Comparison of ENCODE assay signal across 11 mouse cellular contexts in the genomic region with DNA sequence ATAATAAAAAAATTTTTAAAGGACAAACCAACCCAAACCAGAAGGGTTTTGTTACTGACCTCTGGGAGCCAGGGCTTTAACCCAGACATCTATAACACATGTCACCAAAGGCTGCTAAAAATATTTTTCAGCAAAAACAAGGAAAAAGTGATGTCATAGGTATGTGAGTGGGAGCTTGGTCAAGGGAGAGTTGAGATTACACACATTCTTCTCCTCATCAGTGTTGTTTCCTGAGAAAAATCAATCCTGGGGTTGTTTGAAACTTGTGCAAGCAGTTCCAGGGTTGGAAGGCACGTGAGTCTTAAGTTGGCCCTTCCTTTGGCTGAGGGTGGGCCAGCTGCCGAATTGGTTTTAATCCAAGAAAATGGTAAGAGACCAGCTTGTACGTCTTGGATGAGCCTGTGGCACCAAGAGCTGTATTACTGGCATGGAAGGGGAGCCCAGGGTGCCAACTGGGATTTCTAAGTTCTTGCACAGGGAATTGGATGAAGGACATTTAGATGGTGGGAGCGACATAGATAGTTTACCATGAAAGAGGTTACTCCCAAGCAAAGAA. TPM values are rescaled to one million over a fixed set of nuclear protein-coding genes. Genes with fewer than 3 reads are reported as not detected.
DNase-seq lines count a peak whose midpoint lies in the region; ATAC-seq and TF ChIP-seq lines count a peak whose summit lies in the region.
"Had no signal": no experiment of that assay in that cellular context is flagged by ENCODE, and none has a peak within 500 bp of the region (broad histone marks: within the 10 kb centered on the region; RNA-seq: fewer than 3 reads in every experiment).

No protein-coding gene starts in this region.

- H3K4me3 ChIP-seq in forebrain, postnatal 0 days (ENCODE audit: low read depth, low read length), result no peak overlapping the region
- H3K4me3 ChIP-seq in forebrain, embryonic 13.5 days, result no peak overlapping the region
- no peak overlapping the region for H3K4me3 ChIP-seq in liver, embryonic 13.5 days (replicated peaks)
- H3K4me3 ChIP-seq: hindbrain, embryonic 10.5 days; limb, embryonic 12.5 days had no signal

- no peak for TF ChIP-seq CTCF in forebrain, postnatal 0 days (IDR thresholded peaks at IDR 0.05; ENCODE audit: low read depth)

- no peaks in the 10 kb centered on the region for H3K9me3 ChIP-seq in forebrain, postnatal 0 days (ENCODE audit: low read length)
- H3K9me3 ChIP-seq in forebrain, embryonic 13.5 days (replicated peaks), result no peaks in the 10 kb centered on the region
- no peaks in the 10 kb centered on the region for H3K9me3 ChIP-seq in liver, embryonic 13.5 days (replicated peaks)
- H3K9me3 ChIP-seq: hindbrain, embryonic 10.5 days; limb, embryonic 12.5 days had no signal

- H3K4me2 ChIP-seq in forebrain, postnatal 0 days (ENCODE audit: low read depth), result no peak overlapping the region
- H3K4me2 ChIP-seq in forebrain, embryonic 13.5 days, result no peak overlapping the region
- peak overlapping the region; percentile 33 for H3K4me2 ChIP-seq in liver, embryonic 13.5 days
- H3K4me2 ChIP-seq: limb, embryonic 12.5 days had no signal

- no peak overlapping the region for H3K27ac ChIP-seq in forebrain, postnatal 0 days (ENCODE audit: low read depth, low read length)
- no peak overlapping the region for H3K27ac ChIP-seq in forebrain, embryonic 13.5 days
- no peak overlapping the region for H3K27ac ChIP-seq in liver, embryonic 13.5 days
- H3K27ac ChIP-seq: hindbrain, embryonic 10.5 days; limb, embryonic 12.5 days had no signal

- H3K27me3 ChIP-seq in forebrain, postnatal 0 days (ENCODE audit: insufficient read depth, low read length), result no peaks in the 10 kb centered on the region
- no peaks in the 10 kb centered on the region for H3K27me3 ChIP-seq in forebrain, embryonic 13.5 days
- no peaks in the 10 kb centered on the region for H3K27me3 ChIP-seq in liver, embryonic 13.5 days
- H3K27me3 ChIP-seq: limb, embryonic 12.5 days had no signal

- no peaks in the 10 kb centered on the region for H3K4me1 ChIP-seq in forebrain, postnatal 0 days (ENCODE audit: insufficient read depth)
- H3K4me1 ChIP-seq in forebrain, embryonic 13.5 days, result no peaks in the 10 kb centered on the region
- H3K4me1 ChIP-seq in liver, embryonic 13.5 days (replicated peaks), result peaks cover 17% of the 10 kb centered on the region
- H3K4me1 ChIP-seq: hindbrain, embryonic 10.5 days had no signal

- no peak overlapping the region for H3K9ac ChIP-seq in forebrain, postnatal 0 days
- no peak overlapping the region for H3K9ac ChIP-seq in forebrain, embryonic 13.5 days
- H3K9ac ChIP-seq in liver, embryonic 13.5 days, result no peak overlapping the region
- H3K9ac ChIP-seq: limb, embryonic 12.5 days had no signal

- peak; percentile 28 for DNase-seq in forebrain, postnatal 0 days
- peak; percentile 22 to 30 for DNase-seq in lung, adult 18-20 months
- DNase-seq in lung, postnatal 25 days (ENCODE audit: low spot score), result no peak
- no peak for DNase-seq in liver, embryonic 13.5 days
- no peak for DNase-seq in adrenal gland, postnatal 36 days
- no peak for DNase-seq in thymus, postnatal 0 days (ENCODE audit: low spot score)
- DNase-seq: kidney, adult 18-20 months had no signal

- 73% methylated on average over 4 of the region's 4 CpGs for WGBS in forebrain, postnatal 0 days
- 79% methylated on average over 4 of the region's 4 CpGs for WGBS in forebrain, embryonic 13.5 days
- 59% methylated on average over 4 of the region's 4 CpGs for WGBS in liver, embryonic 13.5 days (ENCODE audit: insufficient replicate concordance)

- peak; percentile 27; the same call in 1 of the 2 replicates for ATAC-seq in forebrain, postnatal 0 days
- no peak for ATAC-seq in forebrain, embryonic 13.5 days
- no peak for ATAC-seq in liver, embryonic 13.5 days (ENCODE audit: low read depth)
- no peak for ATAC-seq in granulocyte monocyte progenitor cell, adult 5-6 weeks (replicated peaks; ENCODE audit: poor library complexity, severe bottlenecking)

- H3K36me3 ChIP-seq in forebrain, postnatal 0 days (ENCODE audit: insufficient read depth), result no peaks in the 10 kb centered on the region
- no peaks in the 10 kb centered on the region for H3K36me3 ChIP-seq in forebrain, embryonic 13.5 days (ENCODE audit: poor library complexity, severe bottlenecking)
- no peaks in the 10 kb centered on the region for H3K36me3 ChIP-seq in liver, embryonic 13.5 days
- H3K36me3 ChIP-seq: hindbrain, embryonic 10.5 days; limb, embryonic 12.5 days had no signal

RNA-seq across cellular contexts. Expression of a gene that starts 2.8 kb away (rescaled TPM):
- 0.15 and 0.38 TPM in 2 replicates for total RNA-seq in forebrain, postnatal 0 days (2014; rRNA removed)
- polyA plus RNA-seq in forebrain, postnatal 0 days (2015; fragmentation: Nextera tagmentation; extraction: Ambion mirVana), result not detected in 2 replicates
- 0.08 TPM in 1 of 2 replicates, not detected in the other for polyA plus RNA-seq in forebrain, embryonic 13.5 days (2015; fragmentation: Nextera tagmentation; extraction: Ambion mirVana)
- polyA plus RNA-seq in liver, embryonic 13.5 days (2015; fragmentation: Nextera tagmentation; extraction: Ambion mirVana), result 3.3 and 3.7 TPM in 2 replicates
- total RNA-seq in adrenal gland, postnatal 36 days (2021), result under 1 TPM in 1 of 2 experiments, not detected in 1; 0.13 TPM
- polyA plus RNA-seq in thymus, postnatal 0 days (2015; fragmentation: Nextera tagmentation; extraction: Ambion mirVana), result 0.13 and 0.30 TPM in 2 replicates
- not detected in 2 replicates for total RNA-seq in granulocyte monocyte progenitor cell, adult 5-6 weeks (2014; fragmentation: Nextera tagmentation)
- total RNA-seq in granulocyte monocyte progenitor cell, adult 5-6 weeks (2017), result 0.04 TPM in 1 of 2 replicates, not detected in the other
- polyA plus RNA-seq: limb, embryonic 12.5 days had no signal

Comparison
In these comparisons a context has a peak if more than half of its experiments do, and no peak if none do; other contexts are left out.
1. DNase-seq: peak in forebrain, postnatal 0 days (single experiment) and lung, adult 18-20 months (2 of 2); none in lung, postnatal 25 days (single experiment), liver, embryonic 13.5 days (single experiment), adrenal gland, postnatal 36 days (0 of 2) and thymus, postnatal 0 days (single experiment).